Mouse (Mus musculus) embryonic facial prominence, embryonic 13.5 days (tissue): ENCODE measurements around the gene Gpc6. TPM values are rescaled to one million over a fixed set of nuclear protein-coding genes. Genes with fewer than 3 reads are reported as not detected.

Experiments
- ATAC-seq: fragments of 200-750 bp; cut with Nextera tagmentation; 2 replicates; pipeline ENCODE4 v1.8.0; 2017; ENCODE audit warnings: low read depth; ENCODE audit not compliant: insufficient number of reproducible peaks, insufficient read depth, low FRiP score, low TSS enrichment
- H3K27ac ChIP-seq: fragments of 300-500 bp; sonication (generic); 2 replicates; pipeline ENCODE4 v1.5.1; 2015; ENCODE audit warnings: moderate library complexity, mild to moderate bottlenecking, inconsistent platforms
- H3K27me3 ChIP-seq: fragments of 300-500 bp; sonication (generic); 2 replicates; pipeline ENCODE4 v1.6.1; 2015; ENCODE audit warnings: mild to moderate bottlenecking, inconsistent platforms
- H3K36me3 ChIP-seq: fragments of 300-500 bp; sonication (generic); 2 replicates; pipeline ENCODE4 v1.6.1; 2015; ENCODE audit warnings: mild to moderate bottlenecking, inconsistent platforms
- H3K4me1 ChIP-seq: fragments of 300-500 bp; sonication (generic); 2 replicates; pipeline ENCODE4 v1.6.1; 2015; ENCODE audit warnings: inconsistent platforms
- H3K4me2 ChIP-seq: fragments of 300-500 bp; sonication (generic); 2 replicates; pipeline ENCODE4 v1.6.1; 2015; ENCODE audit warnings: moderate library complexity, mild to moderate bottlenecking, inconsistent platforms
- H3K4me3 ChIP-seq: fragments of 300-500 bp; sonication (generic); 2 replicates; pipeline ENCODE4 v1.5.1; 2015; ENCODE audit warnings: mild to moderate bottlenecking, inconsistent platforms
- H3K9ac ChIP-seq: fragments of 300-500 bp; sonication (generic); 2 replicates; pipeline ENCODE4 v1.6.1; 2015; ENCODE audit warnings: mild to moderate bottlenecking, inconsistent platforms
- H3K9me3 ChIP-seq: fragments of 300-500 bp; sonication (generic); 2 replicates; pipeline ENCODE4 v1.6.1; 2016; ENCODE audit warnings: inconsistent platforms
- WGBS: fragments of 180-500 bp; shearing (Covaris S2); methylation state at CpG from one replicate; pipeline ENCODE4 v1.1.7; 2015; ENCODE audit warnings: mixed read lengths; 5-methylcytosine and 5-hydroxymethylcytosine counted together
- polyA plus RNA-seq: library from polyadenylated mRNA; unstranded; fragments of >200 nt; fragmentation: Nextera tagmentation; extraction: Ambion mirVana; gene quantifications from 2 replicates; pipeline ENCODE4 v1.2.1, GENCODE M21; 2015

Gene Gpc6
- polyA plus RNA-seq, 1 experiment from 2014 or later, result 57.7 TPM

DNA sequence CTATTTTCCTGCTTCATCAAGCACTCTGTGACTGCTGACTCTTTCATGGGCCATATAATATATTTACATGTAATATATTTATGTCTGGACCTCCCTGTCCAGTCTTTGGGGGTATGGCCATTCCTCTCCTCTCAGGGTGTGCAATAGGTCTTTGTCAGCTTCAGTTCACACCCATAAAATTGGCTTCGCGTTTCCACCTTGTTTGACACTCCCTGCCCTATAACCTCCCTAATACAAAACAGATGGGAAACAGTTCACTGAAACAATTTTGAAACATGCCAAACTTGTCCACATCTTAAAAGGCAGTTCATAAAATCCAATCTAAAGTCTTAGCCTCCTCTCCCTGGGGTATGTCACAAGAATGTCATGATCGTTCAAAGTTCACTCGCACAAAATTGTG is 415.4 kb downstream of the Gpc6 start:
- Histone ChIP-seq H3K36me3 (no peaks in the 10 kb centered on the region), H3K4me1 (peaks cover 7% of the 10 kb centered on the region), H3K27ac (no peak overlapping the region), H3K4me3 (no peak overlapping the region), H3K27me3 (no peaks in the 10 kb centered on the region), H3K9ac (no peak overlapping the region), H3K4me2 (no peak overlapping the region), H3K9me3 (no peaks in the 10 kb centered on the region)
- 25% methylated on average over 4 of the region's 4 CpGs for WGBS
- no peak for ATAC-seq

DNA sequence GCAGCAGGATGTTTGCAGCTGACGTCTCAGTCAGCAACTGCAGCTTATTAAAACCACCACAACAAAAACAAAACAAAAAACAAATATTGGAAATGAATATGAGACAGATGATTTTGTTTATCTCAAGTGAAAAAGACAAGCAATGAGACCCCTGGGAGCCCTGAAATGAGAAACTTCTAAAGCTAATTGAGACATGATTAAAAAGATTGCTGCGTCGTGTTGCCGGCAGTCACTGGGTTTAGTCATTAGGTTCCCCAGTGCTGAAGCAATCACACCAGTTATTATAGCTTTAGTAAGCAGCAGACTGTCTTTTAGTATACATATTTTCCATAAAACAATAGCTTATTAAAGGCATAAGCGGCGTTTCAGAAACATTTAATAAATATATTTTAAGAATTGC is 419.4 kb downstream of the Gpc6 start:
- H3K9me3 ChIP-seq, result no peaks in the 10 kb centered on the region
- no peak overlapping the region for H3K4me2 ChIP-seq
- 55% methylated on average over 6 of the region's 6 CpGs for WGBS
- no peaks in the 10 kb centered on the region for H3K36me3 ChIP-seq
- no peak overlapping the region for H3K9ac ChIP-seq
- no peak for ATAC-seq
- H3K27ac ChIP-seq, result no peak overlapping the region
- H3K4me1 ChIP-seq, result peaks cover 7% of the 10 kb centered on the region
- no peaks in the 10 kb centered on the region for H3K27me3 ChIP-seq
- H3K4me3 ChIP-seq, result no peak overlapping the region

DNA sequence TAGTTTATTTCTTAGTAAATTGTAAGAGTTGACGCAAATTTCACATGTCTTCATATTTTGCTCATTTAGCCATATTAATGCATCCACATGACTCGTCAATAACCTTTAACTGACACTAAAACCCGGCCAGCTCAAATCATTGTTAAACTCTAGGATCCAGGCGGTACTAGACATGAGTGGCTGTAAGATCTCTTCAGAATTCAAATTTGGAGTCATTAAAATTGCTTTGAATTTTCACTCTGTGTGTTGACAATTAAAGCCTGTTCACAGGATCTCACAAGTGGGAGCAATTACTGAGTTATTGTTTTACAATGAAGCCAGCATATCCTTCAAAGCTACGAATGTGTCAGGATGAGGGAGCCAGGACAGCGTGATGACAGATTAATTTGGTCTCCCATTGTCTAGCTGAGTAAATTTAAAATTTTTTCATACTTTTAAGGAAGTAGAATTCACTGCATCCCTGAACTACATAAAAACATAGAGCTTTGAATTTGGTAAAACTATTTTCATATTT is 421.3 kb downstream of the Gpc6 start:
- Histone ChIP-seq H3K9ac (no peak overlapping the region), H3K27ac (no peak overlapping the region), H3K36me3 (no peaks in the 10 kb centered on the region), H3K4me1 (no peaks in the 10 kb centered on the region), H3K9me3 (no peaks in the 10 kb centered on the region), H3K4me3 (no peak overlapping the region), H3K4me2 (no peak overlapping the region), H3K27me3 (no peaks in the 10 kb centered on the region)
- 91% methylated on average over 6 of the region's 6 CpGs for WGBS
- no peak for ATAC-seq

DNA sequence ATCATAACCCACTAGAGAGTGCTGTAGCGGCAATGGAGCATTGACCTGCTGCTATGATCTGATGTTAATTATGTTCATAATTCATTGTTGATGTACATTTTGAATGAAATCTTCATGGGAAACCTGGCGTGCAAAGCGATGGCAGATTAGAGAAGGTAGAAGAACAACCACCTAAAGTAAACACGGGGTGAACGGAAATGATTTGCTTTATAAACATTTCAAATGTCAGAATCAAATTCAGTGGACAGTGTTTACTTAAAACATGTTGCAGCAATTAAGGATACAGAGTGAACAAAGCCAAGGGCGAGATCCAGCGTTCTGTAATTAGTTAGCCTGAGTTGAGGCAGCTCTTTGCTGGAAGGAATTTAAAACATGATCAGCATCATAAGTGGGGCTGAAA is 426.2 kb downstream of the Gpc6 start:
- no peaks in the 10 kb centered on the region for H3K27me3 ChIP-seq
- no peaks in the 10 kb centered on the region for H3K4me1 ChIP-seq
- H3K4me3 ChIP-seq, result no peak overlapping the region
- 42% methylated on average over 7 of the region's 7 CpGs for WGBS
- no peak overlapping the region for H3K27ac ChIP-seq
- no peak overlapping the region for H3K9ac ChIP-seq
- no peak overlapping the region for H3K4me2 ChIP-seq
- H3K9me3 ChIP-seq, result no peaks in the 10 kb centered on the region
- no peak for ATAC-seq
- no peaks in the 10 kb centered on the region for H3K36me3 ChIP-seq

DNA sequence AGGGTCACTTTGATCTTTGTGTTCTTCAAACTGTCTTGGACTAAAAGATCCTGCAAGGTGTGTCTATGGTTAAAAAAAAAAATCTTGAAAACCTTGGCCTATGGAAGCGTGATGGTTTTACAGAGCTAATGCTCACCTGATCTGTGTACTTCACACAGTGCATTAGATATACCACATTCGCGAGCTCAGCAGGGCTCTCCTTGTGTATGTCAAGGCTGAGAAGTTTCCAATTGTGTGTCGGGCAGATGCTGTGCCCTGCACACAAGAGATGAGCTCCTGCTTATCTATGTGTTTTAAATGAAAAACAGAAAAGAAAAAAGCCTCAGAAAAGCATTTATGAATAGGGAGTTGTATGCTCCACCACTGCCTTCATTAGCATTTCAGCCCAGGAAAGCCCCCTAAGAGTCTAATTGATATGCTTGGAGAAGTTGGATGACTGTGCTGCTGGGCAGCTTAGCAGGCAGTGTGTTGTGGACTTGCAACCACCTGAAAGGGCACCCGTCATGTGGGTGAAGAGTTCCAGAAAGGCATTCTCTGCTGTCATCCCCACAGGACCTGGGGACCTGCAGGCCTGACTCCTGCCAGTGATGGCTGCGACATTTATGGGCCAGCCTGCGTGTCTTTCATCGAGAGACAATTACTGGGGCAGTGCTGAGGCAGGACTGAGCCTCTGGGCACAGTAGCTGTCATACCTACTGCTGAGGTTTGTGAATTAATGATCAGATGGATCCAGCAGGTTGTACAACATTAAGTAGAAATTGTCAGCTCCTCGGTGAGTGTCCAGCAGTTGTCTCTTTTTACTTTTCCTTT is 436.2 kb downstream of the Gpc6 start:
- Histone ChIP-seq H3K36me3 (no peaks in the 10 kb centered on the region), H3K27ac (no peak overlapping the region), H3K4me3 (no peak overlapping the region), H3K4me1 (no peaks in the 10 kb centered on the region), H3K27me3 (no peaks in the 10 kb centered on the region), H3K9me3 (no peaks in the 10 kb centered on the region), H3K9ac (no peak overlapping the region), H3K4me2 (no peak overlapping the region)
- no peak for ATAC-seq
- WGBS, result 79% methylated on average over 9 of the region's 9 CpGs

DNA sequence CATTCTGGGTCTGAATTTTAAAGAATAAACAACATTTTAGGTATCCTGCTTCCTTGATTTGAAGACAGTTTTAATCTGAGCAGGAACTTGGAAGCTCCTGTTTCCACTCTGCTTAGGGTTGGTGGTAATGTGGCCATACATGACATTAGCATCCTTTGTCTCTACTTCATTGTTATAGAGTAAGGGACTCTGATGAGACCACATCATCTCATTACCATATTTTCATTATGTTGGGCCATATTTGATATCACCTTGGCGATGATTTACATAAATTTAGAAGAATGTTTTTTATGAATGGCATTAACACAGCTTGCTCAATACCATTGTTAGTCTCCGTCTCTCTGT is 436.8 kb downstream of the Gpc6 start:
- no peak overlapping the region for H3K27ac ChIP-seq
- no peak overlapping the region for H3K4me3 ChIP-seq
- no peaks in the 10 kb centered on the region for H3K27me3 ChIP-seq
- H3K9me3 ChIP-seq, result no peaks in the 10 kb centered on the region
- no peak overlapping the region for H3K9ac ChIP-seq
- H3K4me2 ChIP-seq, result no peak overlapping the region
- H3K36me3 ChIP-seq, result no peaks in the 10 kb centered on the region
- no peaks in the 10 kb centered on the region for H3K4me1 ChIP-seq
- 91% methylated on average over 2 of the region's 2 CpGs for WGBS
- no peak for ATAC-seq

DNA sequence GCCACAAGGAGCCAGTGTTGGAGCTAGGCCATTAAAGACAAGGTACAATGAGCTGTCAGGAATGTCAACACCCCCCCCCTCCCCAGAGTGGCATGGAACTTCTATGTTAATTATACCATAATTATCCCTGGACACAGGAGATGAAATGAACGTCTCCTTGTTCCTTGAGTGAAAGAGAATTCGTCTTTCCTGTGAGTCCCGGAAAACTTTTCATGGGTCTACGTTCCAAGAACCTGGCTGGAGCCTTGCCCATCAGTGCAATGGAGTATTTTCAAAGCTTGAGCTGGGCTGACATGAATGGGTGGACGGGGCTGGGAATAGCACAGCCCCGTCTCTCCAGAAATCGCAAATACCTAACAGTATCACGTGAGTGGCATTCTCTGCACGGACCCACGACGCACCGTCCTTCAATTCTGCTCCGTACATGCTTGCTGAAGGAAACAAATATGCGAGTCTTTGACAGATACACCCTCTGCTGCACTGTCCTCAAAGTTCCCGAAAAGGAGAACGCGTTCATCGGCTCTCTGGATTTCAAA is 444.3 kb downstream of the Gpc6 start:
- Histone ChIP-seq H3K9ac (no peak overlapping the region), H3K4me3 (no peak overlapping the region), H3K36me3 (no peaks in the 10 kb centered on the region), H3K9me3 (no peaks in the 10 kb centered on the region), H3K27me3 (no peaks in the 10 kb centered on the region), H3K4me1 (no peaks in the 10 kb centered on the region), H3K4me2 (no peak overlapping the region), H3K27ac (no peak overlapping the region)
- WGBS, result 81% methylated on average over 18 of the region's 18 CpGs
- no peak for ATAC-seq

DNA sequence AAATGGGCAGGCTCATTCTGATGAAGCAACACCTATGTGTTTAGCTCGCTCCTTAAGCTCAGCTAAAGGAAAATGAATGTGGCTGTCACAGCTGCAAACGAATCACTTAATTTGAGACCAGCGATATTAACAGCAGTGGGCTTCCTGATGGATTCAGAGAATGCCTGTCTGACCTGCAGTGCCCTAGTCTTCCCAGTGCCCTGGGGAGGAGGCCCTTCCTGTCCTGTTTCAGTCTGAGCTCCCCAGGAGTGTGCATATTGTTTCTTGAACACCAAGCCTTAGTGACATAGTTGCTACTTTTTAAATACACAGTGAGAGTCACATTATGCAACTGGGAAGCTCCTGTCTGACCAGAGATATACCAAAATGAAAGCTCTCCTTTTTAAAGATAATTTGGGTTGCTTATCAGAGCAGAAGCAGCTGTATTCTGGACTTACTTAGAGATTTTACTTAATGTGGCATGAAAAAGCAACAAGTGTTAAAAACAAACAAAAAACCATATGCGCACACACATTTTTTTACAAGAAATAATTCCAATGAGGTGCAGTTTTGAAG is 451.8 kb downstream of the Gpc6 start:
- WGBS, result 49% methylated on average over 4 of the region's 4 CpGs
- H3K4me2 ChIP-seq, result no peak overlapping the region
- no peaks in the 10 kb centered on the region for H3K36me3 ChIP-seq
- H3K9ac ChIP-seq, result no peak overlapping the region
- no peaks in the 10 kb centered on the region for H3K27me3 ChIP-seq
- H3K9me3 ChIP-seq, result no peaks in the 10 kb centered on the region
- ATAC-seq, result no peak
- H3K4me1 ChIP-seq, result 0 out of 2 replicates have a peak, but pooled peaks cover 2% of the 10 kb centered on the region
- H3K27ac ChIP-seq, result no peak overlapping the region
- no peak overlapping the region for H3K4me3 ChIP-seq

DNA sequence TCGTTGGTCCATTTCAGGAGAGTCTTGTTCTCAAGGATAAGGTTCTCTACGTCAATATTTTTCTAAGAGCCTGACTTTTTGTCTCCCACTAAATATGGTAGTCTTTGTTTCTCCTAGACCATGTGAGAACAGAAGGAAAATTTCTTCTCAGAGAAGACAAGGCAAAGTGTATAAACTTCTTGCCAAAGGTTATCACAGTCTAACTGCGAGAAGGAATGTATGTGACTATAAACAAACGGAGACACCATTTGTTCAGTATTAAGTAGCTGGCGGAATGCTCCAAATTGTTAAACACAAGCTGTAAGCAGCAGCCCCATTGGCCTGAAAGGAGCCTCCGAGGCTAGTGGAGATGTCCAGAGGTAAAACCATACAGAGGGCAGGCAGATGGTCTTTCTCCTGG is 454.9 kb downstream of the Gpc6 start:
- no peak overlapping the region for H3K4me2 ChIP-seq
- no peak overlapping the region for H3K9ac ChIP-seq
- H3K27ac ChIP-seq, result no peak overlapping the region
- H3K9me3 ChIP-seq, result no peaks in the 10 kb centered on the region
- no peaks in the 10 kb centered on the region for H3K27me3 ChIP-seq
- no peak for ATAC-seq
- 73% methylated on average over 6 of the region's 6 CpGs for WGBS
- H3K36me3 ChIP-seq, result no peaks in the 10 kb centered on the region
- H3K4me1 ChIP-seq, result 0 out of 2 replicates have a peak, but pooled peaks cover 4% of the 10 kb centered on the region
- no peak overlapping the region for H3K4me3 ChIP-seq

DNA sequence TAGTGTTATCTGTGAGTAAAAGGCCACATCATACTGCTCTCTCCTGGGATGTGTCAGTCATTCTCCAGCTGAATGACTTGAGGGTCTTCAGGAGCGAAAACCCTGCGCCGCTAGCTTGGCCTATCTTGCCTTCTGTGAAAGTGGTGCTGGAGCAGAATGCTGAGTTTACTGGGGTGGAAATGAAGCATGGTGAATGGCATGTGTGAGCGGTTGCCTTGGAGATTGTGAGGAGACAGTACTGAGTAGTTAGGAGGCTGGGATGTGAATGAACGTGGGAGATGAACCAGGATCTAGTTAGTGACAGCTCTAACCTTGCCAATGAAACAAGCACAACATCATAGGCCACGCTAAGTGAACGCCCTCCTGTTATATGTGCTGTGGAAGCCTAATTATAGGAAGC is 458.1 kb downstream of the Gpc6 start:
- H3K27me3 ChIP-seq, result no peaks in the 10 kb centered on the region

DNA sequence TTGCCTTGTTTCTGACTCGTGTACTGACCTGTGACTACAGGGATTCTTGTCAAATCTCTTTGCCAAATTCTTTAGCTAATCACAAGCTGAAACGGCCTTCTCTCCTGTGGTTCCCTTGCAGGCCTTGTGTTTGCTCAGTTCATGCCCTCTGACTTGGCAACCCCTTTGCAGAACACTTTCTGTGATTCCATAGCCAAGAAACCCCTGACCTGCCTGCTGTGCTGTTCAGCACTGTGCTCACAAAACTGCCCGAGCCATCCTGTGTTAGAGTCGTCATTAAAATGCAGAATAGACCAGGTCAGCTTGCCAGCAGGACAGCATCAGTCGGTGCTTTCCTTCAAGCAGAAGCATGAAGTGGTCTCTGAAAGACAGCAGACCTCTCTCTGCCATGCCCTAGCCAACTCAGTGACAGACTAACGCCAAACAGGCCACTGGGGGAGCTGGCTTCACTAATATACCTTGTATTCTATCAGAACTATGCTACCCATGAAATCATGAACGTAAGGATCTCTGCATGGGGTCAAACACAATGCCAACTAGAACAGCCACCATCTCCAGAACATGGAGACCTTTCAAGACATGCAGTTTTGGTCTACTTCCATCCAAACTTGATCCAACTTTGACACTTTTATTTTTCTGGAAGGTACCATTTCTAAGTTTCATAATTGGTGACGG is 459.1 kb downstream of the Gpc6 start:
- 0 out of 2 replicates have a peak, but pooled peaks cover 4% of the 10 kb centered on the region for H3K4me1 ChIP-seq
- no peak overlapping the region for H3K27ac ChIP-seq
- WGBS, result 64% methylated on average over 8 of the region's 8 CpGs
- ATAC-seq, result no peak
- no peaks in the 10 kb centered on the region for H3K9me3 ChIP-seq
- no peak overlapping the region for H3K9ac ChIP-seq
- no peak overlapping the region for H3K4me3 ChIP-seq
- no peaks in the 10 kb centered on the region for H3K36me3 ChIP-seq
- H3K27me3 ChIP-seq, result no peaks in the 10 kb centered on the region
- no peak overlapping the region for H3K4me2 ChIP-seq

More for the DNA sequence above, 458.1 kb downstream of the Gpc6 start:
- ATAC-seq, result no peak
- H3K4me2 ChIP-seq, result no peak overlapping the region
- WGBS, result 78% methylated on average over 7 of the region's 7 CpGs
- H3K4me3 ChIP-seq, result no peak overlapping the region
- H3K9me3 ChIP-seq, result no peaks in the 10 kb centered on the region
- H3K4me1 ChIP-seq, result 0 out of 2 replicates have a peak, but pooled peaks cover 4% of the 10 kb centered on the region
- H3K36me3 ChIP-seq, result no peaks in the 10 kb centered on the region
- no peak overlapping the region for H3K9ac ChIP-seq
- no peak overlapping the region for H3K27ac ChIP-seq
